Mouse (Mus musculus) A20 (cell line): ENCODE data around the gene Naa16.
A peak's percentile ranks its signal among the peaks of the same experiment; 100 is the strongest.

ENCODE experiments used
- DNase-seq: peaks from one replicate; pipeline ENCODE4 v3.0.0-alpha.2; 2011; ENCODE audit warnings: low read depth, low spot score

The Naa16 gene

GRCm38 (mm10) chr14:79330944-79331561 lies 59.5 kb downstream of the Naa16 start:
- DNase-seq, result no peak

GRCm38 (mm10) chr14:79327033-79327432 lies 63.5 kb downstream of the Naa16 start:
- DNase-seq, result peak; percentile 61

- DNase-seq, result no peak
Measured at GRCm38 (mm10) chr14:79324112-79324840, 66.3 kb downstream of the Naa16 start.

GRCm38 (mm10) chr14:79321881-79322280 lies 68.7 kb downstream of the Naa16 start:
- no peak for DNase-seq

- peak; percentile 64 for DNase-seq
Measured at GRCm38 (mm10) chr14:79321152-79321551, 69.4 kb downstream of the Naa16 start.

- DNase-seq, result no peak
Measured at GRCm38 (mm10) chr14:79317602-79318001, 73.0 kb downstream of the Naa16 start.

GRCm38 (mm10) chr14:79315877-79316276 lies 74.7 kb downstream of the Naa16 start:
- no peak for DNase-seq

GRCm38 (mm10) chr14:79314245-79315010 lies 76.2 kb downstream of the Naa16 start:
- DNase-seq, result no peak

GRCm38 (mm10) chr14:79313439-79314175 lies 77.0 kb downstream of the Naa16 start:
- no peak for DNase-seq

- no peak for DNase-seq
Measured at GRCm38 (mm10) chr14:79312719-79313118, 77.9 kb downstream of the Naa16 start.

GRCm38 (mm10) chr14:79311918-79312454 lies 78.6 kb downstream of the Naa16 start:
- DNase-seq, result no peak

GRCm38 (mm10) chr14:79309115-79309514 lies 81.5 kb downstream of the Naa16 start:
- no peak for DNase-seq

GRCm38 (mm10) chr14:79308364-79308763 lies 82.2 kb downstream of the Naa16 start:
- DNase-seq, result no peak

- DNase-seq, result no peak
Measured at GRCm38 (mm10) chr14:79307908-79308307, 82.7 kb downstream of the Naa16 start.

GRCm38 (mm10) chr14:79307138-79307537 lies 83.4 kb downstream of the Naa16 start:
- no peak for DNase-seq

GRCm38 (mm10) chr14:79304873-79305464 lies 85.6 kb downstream of the Naa16 start:
- DNase-seq, result peak; percentile 23

- no peak for DNase-seq
Measured at GRCm38 (mm10) chr14:79303150-79303549, 87.4 kb downstream of the Naa16 start.

GRCm38 (mm10) chr14:79301466-79301875 lies 89.1 kb downstream of the Naa16 start, which contains the start of gene Rgcc:
TSS of gene Rgcc (minus strand) at chr14:79301645.
- peak; percentile 97 for DNase-seq

GRCm38 (mm10) chr14:79300641-79301350 lies 89.8 kb downstream of the Naa16 start:
- DNase-seq, result peak; percentile 51

- DNase-seq, result no peak
Measured at GRCm38 (mm10) chr14:79299796-79300195, 90.8 kb downstream of the Naa16 start.
